Mouse (Mus musculus) intestine, embryonic 16.5 days (tissue): ENCODE measurements around the gene Poc1b. TPM values are rescaled to one million over a fixed set of nuclear protein-coding genes. Genes with fewer than 3 reads are reported as not detected.

Experiments used
- ATAC-seq: fragments of 200-750 bp; cut with Nextera tagmentation; 2 replicates; pipeline ENCODE4 v1.8.0; 2017; ENCODE audit warnings: moderate TSS enrichment, moderate library complexity
- H3K27ac ChIP-seq: fragments of 300-500 bp; sonication (generic); 2 replicates; pipeline ENCODE4 v1.5.1; 2014; ENCODE audit warnings: mild to moderate bottlenecking, low read length
- H3K27me3 ChIP-seq: fragments of 300-500 bp; sonication (generic); replicated peaks from 2 replicates; pipeline ENCODE4 v1.6.1; 2014; ENCODE audit warnings: low read length, control low read depth, mixed read lengths; ENCODE audit not compliant: control insufficient read depth, insufficient read depth
- H3K36me3 ChIP-seq: fragments of 300-500 bp; sonication (generic); 2 replicates; pipeline ENCODE4 v1.6.1; 2014; ENCODE audit warnings: low read length, control low read depth; ENCODE audit not compliant: control insufficient read depth, insufficient read depth
- H3K4me1 ChIP-seq: fragments of 300-500 bp; sonication (generic); 2 replicates; pipeline ENCODE4 v1.6.1; 2014; ENCODE audit warnings: low read length, control low read depth, mixed read lengths; ENCODE audit not compliant: control insufficient read depth, insufficient read depth
- H3K4me2 ChIP-seq: fragments of 300-500 bp; sonication (generic); 2 replicates; pipeline ENCODE4 v1.6.1; 2014; ENCODE audit warnings: low read depth, low read length, control low read depth
- H3K4me3 ChIP-seq: fragments of 300-500 bp; sonication (generic); 2 replicates; pipeline ENCODE4 v1.5.1; 2014; ENCODE audit warnings: mild to moderate bottlenecking, low read length
- H3K9ac ChIP-seq: fragments of 300-500 bp; sonication (generic); 2 replicates; pipeline ENCODE4 v1.6.1; 2014; ENCODE audit warnings: low read depth, low read length
- H3K9me3 ChIP-seq: fragments of 300-500 bp; sonication (generic); 2 replicates; pipeline ENCODE4 v1.6.1; 2016; ENCODE audit warnings: low read length, control low read depth; ENCODE audit not compliant: control insufficient read depth
- WGBS: fragments of 180-500 bp; shearing (Covaris S2); extraction: QIAGEN DNeasy Blood & Tissue Kit; methylation state at CpG from one replicate; pipeline ENCODE4 v1.1.7; 2014; 5-methylcytosine and 5-hydroxymethylcytosine counted together
- polyA plus RNA-seq: library from polyadenylated mRNA; unstranded; fragments of >200 nt; fragmentation: Nextera tagmentation; extraction: Ambion mirVana; gene quantifications from 2 replicates; pipeline ENCODE4 v1.2.1, GENCODE M21; 2015

The Poc1b gene
- polyA plus RNA-seq, 1 experiment from 2014 or later = 20.5 TPM

- Histone ChIP-seq H3K9me3 (no peaks in the 10 kb centered on the region), H3K4me3 (no peak overlapping the region), H3K36me3 (no peaks in the 10 kb centered on the region), H3K9ac (no peak overlapping the region), H3K27me3 (no peaks in the 10 kb centered on the region), H3K27ac (no peak overlapping the region), H3K4me1 (no peaks in the 10 kb centered on the region), H3K4me2 (no peak overlapping the region)
- peak; percentile 71 for ATAC-seq
- 47% methylated on average over 23 of the region's 23 CpGs for WGBS
Observed at GRCm38 (mm10) chr10:99084397-99085239, 22.2 kb upstream of the Poc1b start.

DNA sequence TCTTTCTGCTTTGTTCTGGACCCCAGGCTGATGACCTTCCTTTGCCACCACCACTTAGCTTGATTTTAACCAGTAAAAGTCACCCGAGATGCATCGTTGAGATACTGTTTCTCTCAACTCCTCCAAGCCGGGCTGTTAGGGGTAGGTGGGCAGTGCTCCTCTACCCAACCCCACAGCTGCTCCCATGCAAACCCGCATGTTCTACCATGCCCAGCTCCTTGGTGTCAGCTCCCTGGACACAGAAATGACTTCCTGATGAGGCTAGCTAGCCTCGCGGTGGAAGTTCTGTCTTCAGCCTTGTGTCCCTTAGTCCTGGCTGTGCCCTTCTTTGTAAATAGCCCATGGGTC lies 21.6 kb upstream of the Poc1b start:
- no peaks in the 10 kb centered on the region for H3K36me3 ChIP-seq
- H3K4me3 ChIP-seq = no peak overlapping the region
- ATAC-seq = no peak
- H3K4me2 ChIP-seq = no peak overlapping the region
- no peak overlapping the region for H3K27ac ChIP-seq
- WGBS = 61% methylated on average over 6 of the region's 6 CpGs
- H3K9me3 ChIP-seq = no peaks in the 10 kb centered on the region
- H3K4me1 ChIP-seq = no peaks in the 10 kb centered on the region
- no peaks in the 10 kb centered on the region for H3K27me3 ChIP-seq
- no peak overlapping the region for H3K9ac ChIP-seq

- no peak overlapping the region for H3K4me2 ChIP-seq
- no peak overlapping the region for H3K9ac ChIP-seq
- no peaks in the 10 kb centered on the region for H3K9me3 ChIP-seq
- H3K27ac ChIP-seq = no peak overlapping the region
- no peak overlapping the region for H3K4me3 ChIP-seq
- no peaks in the 10 kb centered on the region for H3K36me3 ChIP-seq
- 75% methylated on average over 6 of the region's 6 CpGs for WGBS
- no peaks in the 10 kb centered on the region for H3K27me3 ChIP-seq
- H3K4me1 ChIP-seq = no peaks in the 10 kb centered on the region
- ATAC-seq = no peak
Observed at GRCm38 (mm10) chr10:99086029-99086428, 20.8 kb upstream of the Poc1b start.

- Histone ChIP-seq H3K27me3 (no peaks in the 10 kb centered on the region), H3K9me3 (no peaks in the 10 kb centered on the region), H3K27ac (no peak overlapping the region), H3K36me3 (no peaks in the 10 kb centered on the region), H3K4me1 (no peaks in the 10 kb centered on the region), H3K4me2 (no peak overlapping the region), H3K4me3 (no peak overlapping the region), H3K9ac (no peak overlapping the region)
- WGBS = 78% methylated on average over 6 of the region's 6 CpGs
- ATAC-seq = no peak
Observed at GRCm38 (mm10) chr10:99089906-99090305, 16.9 kb upstream of the Poc1b start.

DNA sequence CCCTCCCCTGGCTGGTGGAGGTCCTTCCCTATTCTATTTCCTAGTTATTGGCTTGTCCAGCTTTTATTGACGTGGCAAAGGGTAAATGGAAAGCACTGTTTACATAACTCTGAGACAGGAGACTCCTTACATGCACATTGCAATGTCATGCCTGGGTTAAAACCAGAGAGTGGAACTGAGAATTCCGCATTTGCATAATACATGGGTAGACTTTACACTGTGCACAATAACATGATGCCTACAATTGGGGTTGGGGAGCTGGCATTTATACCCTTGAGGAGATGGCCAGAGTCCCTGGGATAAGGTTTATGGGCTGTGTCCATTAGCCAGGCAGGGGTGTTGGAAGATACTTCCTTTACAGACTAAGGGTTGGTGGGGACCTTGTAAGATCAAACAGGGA lies 13.5 kb upstream of the Poc1b start:
- Histone ChIP-seq H3K4me2 (no peak overlapping the region), H3K9me3 (no peaks in the 10 kb centered on the region), H3K36me3 (no peaks in the 10 kb centered on the region), H3K9ac (no peak overlapping the region), H3K27me3 (no peaks in the 10 kb centered on the region), H3K27ac (no peak overlapping the region), H3K4me3 (no peak overlapping the region), H3K4me1 (no peaks in the 10 kb centered on the region)
- WGBS = 84% methylated on average over 2 of the region's 2 CpGs
- no peak for ATAC-seq

- Histone ChIP-seq H3K4me2 (no peak overlapping the region), H3K9ac (no peak overlapping the region), H3K27me3 (no peaks in the 10 kb centered on the region), H3K36me3 (no peaks in the 10 kb centered on the region), H3K4me1 (no peaks in the 10 kb centered on the region), H3K4me3 (no peak overlapping the region), H3K27ac (no peak overlapping the region), H3K9me3 (no peaks in the 10 kb centered on the region)
- ATAC-seq = no peak
- WGBS = 69% methylated on average over 2 of the region's 2 CpGs
Observed at GRCm38 (mm10) chr10:99095114-99095513, 11.7 kb upstream of the Poc1b start.

GRCm38 (mm10) chr10:99097374-99097773 lies 9.5 kb upstream of the Poc1b start:
- no peak overlapping the region for H3K4me2 ChIP-seq
- WGBS = 75% methylated on average over 10 of the region's 10 CpGs
- no peaks in the 10 kb centered on the region for H3K9me3 ChIP-seq
- H3K4me3 ChIP-seq = no peak overlapping the region
- no peak for ATAC-seq
- H3K27ac ChIP-seq = no peak overlapping the region
- H3K4me1 ChIP-seq = no peaks in the 10 kb centered on the region
- H3K36me3 ChIP-seq = no peaks in the 10 kb centered on the region
- no peaks in the 10 kb centered on the region for H3K27me3 ChIP-seq
- no peak overlapping the region for H3K9ac ChIP-seq

DNA sequence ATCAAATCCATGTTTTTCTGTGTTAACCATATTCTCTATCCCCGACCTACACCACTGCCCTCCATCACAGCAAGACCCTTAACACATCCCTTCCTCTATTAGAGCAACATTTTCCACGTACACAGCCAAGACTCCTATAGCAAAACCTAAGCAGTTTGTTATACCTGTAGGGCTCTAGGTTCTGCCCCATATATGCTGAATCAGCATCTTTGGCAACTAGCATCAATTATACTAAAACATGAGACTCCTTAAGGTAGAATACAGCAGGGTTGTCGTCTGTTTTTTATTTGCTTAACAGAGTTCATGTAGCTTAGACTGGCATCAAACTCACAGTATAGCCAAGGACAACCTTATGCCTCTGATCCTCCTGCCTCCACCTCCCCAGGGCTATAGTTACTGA lies 1.3 kb upstream of the Poc1b start:
- Histone ChIP-seq H3K27me3 (no peaks in the 10 kb centered on the region), H3K9me3 (peaks cover 3% of the 10 kb centered on the region; the same call in 1 of the 2 replicates), H3K9ac (no peak overlapping the region), H3K36me3 (peaks cover 15% of the 10 kb centered on the region), H3K27ac (no peak overlapping the region), H3K4me2 (no peak overlapping the region), H3K4me1 (no peaks in the 10 kb centered on the region; the same call in 1 of the 2 replicates), H3K4me3 (no peak overlapping the region)
- 87% methylated on average over 3 of the region's 3 CpGs for WGBS
- no peak for ATAC-seq

- Histone ChIP-seq H3K9ac (peak overlapping the region; percentile 93), H3K36me3 (peaks cover 15% of the 10 kb centered on the region), H3K9me3 (peaks cover 3% of the 10 kb centered on the region; the same call in 1 of the 2 replicates), H3K4me2 (peak overlapping the region; percentile 57), H3K4me3 (peak overlapping the region; percentile 95), H3K27ac (peak overlapping the region; percentile 87), H3K4me1 (peaks cover 4% of the 10 kb centered on the region), H3K27me3 (no peaks in the 10 kb centered on the region)
- WGBS = 32% methylated on average over 8 of the region's 8 CpGs
- ATAC-seq = no peak; the same call in 1 of the 2 replicates
Observed at GRCm38 (mm10) chr10:99106311-99106702, 529 bp upstream of the Poc1b start.
